Mouse (Mus musculus): ENCODE measurements around the gene Tpd52l1.
A peak's percentile ranks its signal among the peaks of the same experiment; 100 is the strongest.

The Tpd52l1 gene

GRCm38 (mm10) chr10:31336432-31336831, 109.3 kb downstream of the Tpd52l1 start:
- no peak for DNase-seq

- DNase-seq, result peak; percentile 19
Measured at GRCm38 (mm10) chr10:31331225-31331775, 114.5 kb downstream of the Tpd52l1 start.

- peak; percentile 3 for DNase-seq
Measured at GRCm38 (mm10) chr10:31330286-31330962, 115.3 kb downstream of the Tpd52l1 start.

GRCm38 (mm10) chr10:31329436-31329835, 116.3 kb downstream of the Tpd52l1 start:
- DNase-seq, result no peak

- DNase-seq, result no peak
Measured at GRCm38 (mm10) chr10:31318491-31318890, 127.3 kb downstream of the Tpd52l1 start.

- DNase-seq, result peak; percentile 91
Measured at GRCm38 (mm10) chr10:31312865-31313848, 132.6 kb downstream of the Tpd52l1 start, which contains the start of gene Hddc2. Gene Hddc2, plus strand, starts transcription at chr10:31313383.

- DNase-seq, result no peak
Measured at GRCm38 (mm10) chr10:31307024-31307598, 138.6 kb downstream of the Tpd52l1 start.

GRCm38 (mm10) chr10:31303446-31303845, 142.3 kb downstream of the Tpd52l1 start:
- no peak for DNase-seq

GRCm38 (mm10) chr10:31300292-31300691, 145.5 kb downstream of the Tpd52l1 start:
- DNase-seq, result no peak

- DNase-seq, result peak; percentile 80
Measured at GRCm38 (mm10) chr10:31298921-31299574, 146.7 kb downstream of the Tpd52l1 start.

- no peak for DNase-seq
Measured at GRCm38 (mm10) chr10:31298263-31298662, 147.5 kb downstream of the Tpd52l1 start.

GRCm38 (mm10) chr10:31297106-31297505, 148.7 kb downstream of the Tpd52l1 start:
- DNase-seq, result peak; percentile 59

- peak; percentile 67 for DNase-seq
Measured at GRCm38 (mm10) chr10:31296458-31296857, 149.3 kb downstream of the Tpd52l1 start.

GRCm38 (mm10) chr10:31295705-31296104, 150.1 kb downstream of the Tpd52l1 start:
- DNase-seq, result peak; percentile 78

GRCm38 (mm10) chr10:31288697-31289390, 156.9 kb downstream of the Tpd52l1 start:
- DNase-seq, result no peak

- DNase-seq, result no peak
Measured at GRCm38 (mm10) chr10:31287787-31288186, 158.0 kb downstream of the Tpd52l1 start.

Data from retina, postnatal 1 day (tissue).